Mouse (Mus musculus): ENCODE measurements around the gene Morn4. TPM values are rescaled to one million over a fixed set of nuclear protein-coding genes. Genes with fewer than 3 reads are reported as not detected.

Gene Morn4
- polyA plus RNA-seq, 1 experiment: 1.4 TPM

- Histone ChIP-seq H3K4me3 (replicated peaks; ENCODE audit: control insufficient read depth, low read depth, low read length) (no peak overlapping the region), H3K27ac (ENCODE audit: control insufficient read depth, insufficient read depth, low read depth, low read length, poor library complexity) (no peak overlapping the region), H3K4me1 (ENCODE audit: control insufficient read depth, insufficient read depth, low read length) (no peaks in the 10 kb centered on the region)
- 83% methylated on average over 12 of the region's 12 CpGs for WGBS
- TF ChIP-seq CTCF (IDR thresholded peaks at IDR 0.05; ENCODE audit: control insufficient read depth, insufficient read depth, low read length): no peak
- no peak for TF ChIP-seq POLR2A (IDR thresholded peaks at IDR 0.05; ENCODE audit: borderline replicate concordance, control insufficient read depth, low read depth, low read length)
These were observed 7.2 kb downstream of the Morn4 start for GRCm38 (mm10) chr19:42079006-42079405.

- no peak for TF ChIP-seq CTCF (IDR thresholded peaks at IDR 0.05; ENCODE audit: control insufficient read depth, insufficient read depth, low read length)
- TF ChIP-seq POLR2A (IDR thresholded peaks at IDR 0.05; ENCODE audit: borderline replicate concordance, control insufficient read depth, low read depth, low read length): no peak
- 89% methylated on average over 8 of the region's 8 CpGs for WGBS
- Histone ChIP-seq H3K4me1 (ENCODE audit: control insufficient read depth, insufficient read depth, low read length) (no peaks in the 10 kb centered on the region), H3K27ac (ENCODE audit: control insufficient read depth, insufficient read depth, low read depth, low read length, poor library complexity) (no peak overlapping the region), H3K4me3 (replicated peaks; ENCODE audit: control insufficient read depth, low read depth, low read length) (no peak overlapping the region)
These were observed 7.6 kb downstream of the Morn4 start for GRCm38 (mm10) chr19:42078566-42078965.

- WGBS: 93% methylated on average over 16 of the region's 16 CpGs
These were observed 10.2 kb downstream of the Morn4 start for GRCm38 (mm10) chr19:42075992-42076391.

GRCm38 (mm10) chr19:42075051-42075450 is 11.1 kb downstream of the Morn4 start:
- Histone ChIP-seq H3K27ac (ENCODE audit: control insufficient read depth, insufficient read depth, low read depth, low read length, poor library complexity) (no peak overlapping the region), H3K4me1 (ENCODE audit: control insufficient read depth, insufficient read depth, low read length) (no peaks in the 10 kb centered on the region), H3K4me3 (replicated peaks; ENCODE audit: control insufficient read depth, low read depth, low read length) (no peak overlapping the region)
- 73% methylated on average over 2 of the region's 2 CpGs for WGBS
- TF ChIP-seq POLR2A (IDR thresholded peaks at IDR 0.05; ENCODE audit: borderline replicate concordance, control insufficient read depth, low read depth, low read length) (no peak), CTCF (IDR thresholded peaks at IDR 0.05; ENCODE audit: control insufficient read depth, insufficient read depth, low read length) (no peak)

More at GRCm38 (mm10) chr19:42075992-42076391, 10.2 kb downstream of the Morn4 start:
- Histone ChIP-seq H3K4me1 (ENCODE audit: control insufficient read depth, insufficient read depth, low read length) (no peaks in the 10 kb centered on the region), H3K4me3 (replicated peaks; ENCODE audit: control insufficient read depth, low read depth, low read length) (no peak overlapping the region), H3K27ac (ENCODE audit: control insufficient read depth, insufficient read depth, low read depth, low read length, poor library complexity) (no peak overlapping the region)
- TF ChIP-seq POLR2A (IDR thresholded peaks at IDR 0.05; ENCODE audit: borderline replicate concordance, control insufficient read depth, low read depth, low read length) (no peak), CTCF (IDR thresholded peaks at IDR 0.05; ENCODE audit: control insufficient read depth, insufficient read depth, low read length) (no peak)

GRCm38 (mm10) chr19:42072802-42073201 is 13.4 kb downstream of the Morn4 start:
- TF ChIP-seq POLR2A (IDR thresholded peaks at IDR 0.05; ENCODE audit: borderline replicate concordance, control insufficient read depth, low read depth, low read length): no peak
- no peak for TF ChIP-seq CTCF (IDR thresholded peaks at IDR 0.05; ENCODE audit: control insufficient read depth, insufficient read depth, low read length)
- no peak overlapping the region for H3K27ac ChIP-seq (ENCODE audit: control insufficient read depth, insufficient read depth, low read depth, low read length, poor library complexity)
- H3K4me1 ChIP-seq (ENCODE audit: control insufficient read depth, insufficient read depth, low read length): no peaks in the 10 kb centered on the region; the same call in 1 of the 2 replicates
- no peak overlapping the region for H3K4me3 ChIP-seq (replicated peaks; ENCODE audit: control insufficient read depth, low read depth, low read length)
- 73% methylated on average over 7 of the region's 7 CpGs for WGBS

- no peak for TF ChIP-seq CTCF (IDR thresholded peaks at IDR 0.05; ENCODE audit: control insufficient read depth, insufficient read depth, low read length)
- TF ChIP-seq POLR2A (IDR thresholded peaks at IDR 0.05; ENCODE audit: borderline replicate concordance, control insufficient read depth, low read depth, low read length): no peak
- Histone ChIP-seq H3K4me3 (replicated peaks; ENCODE audit: control insufficient read depth, low read depth, low read length) (no peak overlapping the region), H3K4me1 (ENCODE audit: control insufficient read depth, insufficient read depth, low read length) (no peaks in the 10 kb centered on the region; the same call in 1 of the 2 replicates), H3K27ac (ENCODE audit: control insufficient read depth, insufficient read depth, low read depth, low read length, poor library complexity) (no peak overlapping the region)
- WGBS: 68% methylated on average over 15 of the region's 15 CpGs
These were observed 14.1 kb downstream of the Morn4 start for GRCm38 (mm10) chr19:42071886-42072608.

- no peak for TF ChIP-seq POLR2A (IDR thresholded peaks at IDR 0.05; ENCODE audit: borderline replicate concordance, control insufficient read depth, low read depth, low read length)
- no peak for TF ChIP-seq CTCF (IDR thresholded peaks at IDR 0.05; ENCODE audit: control insufficient read depth, insufficient read depth, low read length)
- no peak overlapping the region for H3K27ac ChIP-seq (ENCODE audit: control insufficient read depth, insufficient read depth, low read depth, low read length, poor library complexity)
- 66% methylated on average over 7 of the region's 7 CpGs for WGBS
- H3K4me3 ChIP-seq (replicated peaks; ENCODE audit: control insufficient read depth, low read depth, low read length): no peak overlapping the region
- H3K4me1 ChIP-seq (ENCODE audit: control insufficient read depth, insufficient read depth, low read length): no peaks in the 10 kb centered on the region; the same call in 1 of the 2 replicates
These were observed 14.9 kb downstream of the Morn4 start for GRCm38 (mm10) chr19:42071221-42071620.

- 68% methylated on average over 6 of the region's 6 CpGs for WGBS
- no peak overlapping the region for H3K4me3 ChIP-seq (replicated peaks; ENCODE audit: control insufficient read depth, low read depth, low read length)
- H3K4me1 ChIP-seq (ENCODE audit: control insufficient read depth, insufficient read depth, low read length): no peaks in the 10 kb centered on the region; the same call in 1 of the 2 replicates
- no peak for TF ChIP-seq CTCF (IDR thresholded peaks at IDR 0.05; ENCODE audit: control insufficient read depth, insufficient read depth, low read length)
- no peak for TF ChIP-seq POLR2A (IDR thresholded peaks at IDR 0.05; ENCODE audit: borderline replicate concordance, control insufficient read depth, low read depth, low read length)
- H3K27ac ChIP-seq (ENCODE audit: control insufficient read depth, insufficient read depth, low read depth, low read length, poor library complexity): no peak overlapping the region
These were observed 17.0 kb downstream of the Morn4 start for GRCm38 (mm10) chr19:42069241-42069525.
